Mouse (Mus musculus) stomach, postnatal 0 days (tissue): ENCODE results near the gene Plekhg6. TPM values are rescaled to one million over a fixed set of nuclear protein-coding genes. Genes with fewer than 3 reads are reported as not detected.

Experiments
- ATAC-seq: fragments of 200-750 bp; cut with Nextera tagmentation; 2 replicates; pipeline ENCODE4 v1.8.0; 2017; ENCODE audit not compliant: low FRiP score, low TSS enrichment
- DNase-seq: peaks from one replicate; pipeline ENCODE4 v3.0.0-alpha.2; 2016; ENCODE audit warnings: low spot score
- H3K27ac ChIP-seq: fragments of 300-500 bp; sonication (generic); replicated peaks from 2 replicates; pipeline ENCODE4 v1.5.1; 2014; ENCODE audit warnings: mild to moderate bottlenecking, control low read depth
- H3K27me3 ChIP-seq: fragments of 300-500 bp; sonication (generic); 2 replicates; pipeline ENCODE4 v1.6.1; 2014; ENCODE audit warnings: low read length; ENCODE audit not compliant: control insufficient read depth, insufficient read depth
- H3K36me3 ChIP-seq: fragments of 300-500 bp; sonication (generic); 2 replicates; pipeline ENCODE4 v1.6.1; 2014; ENCODE audit warnings: low read length, mixed read lengths; ENCODE audit not compliant: control insufficient read depth, insufficient read depth
- H3K4me1 ChIP-seq: fragments of 300-500 bp; sonication (generic); replicated peaks from 2 replicates; pipeline ENCODE4 v1.6.1; 2014; ENCODE audit warnings: antibody characterized with exemption; ENCODE audit not compliant: control insufficient read depth, insufficient read depth
- H3K4me2 ChIP-seq: fragments of 300-500 bp; sonication (generic); replicated peaks from 2 replicates; pipeline ENCODE4 v1.6.1; 2014; ENCODE audit warnings: low read depth, mild to moderate bottlenecking, control low read depth, moderate library complexity
- H3K4me3 ChIP-seq: fragments of 300-500 bp; sonication (generic); 2 replicates; pipeline ENCODE4 v1.5.1; 2014; ENCODE audit warnings: low read depth, low read length, control low read depth
- H3K9ac ChIP-seq: fragments of 300-500 bp; sonication (generic); 2 replicates; pipeline ENCODE4 v1.6.1; 2014; ENCODE audit warnings: mild to moderate bottlenecking, low read length, control low read depth, mixed read lengths
- H3K9me3 ChIP-seq: fragments of 300-500 bp; sonication (generic); 2 replicates; pipeline ENCODE4 v1.6.1; 2016; ENCODE audit warnings: low read length; ENCODE audit not compliant: control insufficient read depth
- CTCF ChIP-seq: IDR thresholded peaks from 2 replicates; pipeline ENCODE4 v1.5.1; 2016; ENCODE audit warnings: antibody characterized with exemption, low read depth, mild to moderate bottlenecking, moderate library complexity
- EP300 ChIP-seq: optimal IDR thresholded peaks from 2 replicates; pipeline ENCODE3; 2016; ENCODE audit warnings: antibody characterized with exemption
- WGBS: fragments of 180-500 bp; shearing (Covaris S2); extraction: QIAGEN DNeasy Blood & Tissue Kit; methylation state at CpG from one replicate; pipeline ENCODE4 v1.1.7; 2014; 5-methylcytosine and 5-hydroxymethylcytosine counted together
- polyA plus RNA-seq: library from polyadenylated mRNA; unstranded; fragments of >200 nt; fragmentation: Nextera tagmentation; extraction: Ambion mirVana; gene quantifications from 2 replicates; pipeline ENCODE4 v1.2.1, GENCODE M21; 2015

Gene Plekhg6
- polyA plus RNA-seq, 1 experiment from 2014 or later = 6.3 TPM

DNA sequence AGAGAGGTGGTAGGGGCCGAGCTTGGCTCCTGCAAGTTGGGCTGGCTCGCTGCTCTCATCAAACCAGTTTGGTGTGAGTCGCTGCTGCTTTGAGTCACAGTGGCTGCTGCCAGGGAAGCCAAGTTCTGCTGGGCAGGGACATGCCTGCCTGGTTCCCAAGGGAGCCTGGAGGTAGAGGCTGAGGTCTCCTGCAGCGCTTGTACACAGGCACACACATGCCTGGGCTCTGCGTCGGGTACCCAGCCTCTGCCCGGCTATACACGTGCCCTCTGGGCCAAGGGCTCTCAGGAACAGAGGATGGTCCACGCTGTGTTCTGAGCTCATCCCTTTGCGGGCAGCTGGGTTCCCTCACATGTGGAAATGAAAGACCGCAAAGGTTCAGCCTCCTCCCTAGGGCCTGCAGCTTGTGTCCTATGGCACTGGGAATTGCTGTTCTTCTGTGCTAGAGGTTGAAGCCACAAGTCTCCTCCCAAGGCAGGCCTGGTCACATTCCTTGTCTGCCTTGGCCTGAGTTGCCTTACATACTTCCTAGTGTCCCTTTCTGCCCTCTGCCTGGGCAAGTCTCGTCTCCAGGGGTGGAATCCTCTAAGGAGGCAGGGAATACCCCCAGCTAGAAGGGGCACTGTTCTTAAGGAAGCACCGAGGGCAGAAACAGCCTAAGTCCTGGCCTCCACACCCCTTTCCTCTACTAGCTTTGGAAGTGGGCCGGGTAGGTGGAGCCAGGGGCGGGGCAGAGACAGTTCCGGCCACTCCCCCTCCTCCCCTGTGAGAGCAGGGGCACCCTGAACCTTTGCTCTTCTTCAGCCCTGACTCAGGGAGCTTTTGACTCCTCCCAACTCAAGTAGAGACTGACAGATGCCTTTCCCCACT, 2.8 kb downstream of the Plekhg6 start:
- Histone ChIP-seq H3K4me1 (peaks cover 3% of the 10 kb centered on the region; the same call in 1 of the 2 replicates), H3K4me3 (peak overlapping the region; percentile 2; the same call in 1 of the 2 replicates), H3K9ac (peak overlapping the region; percentile 45), H3K27me3 (no peaks in the 10 kb centered on the region), H3K36me3 (no peaks in the 10 kb centered on the region), H3K9me3 (no peaks in the 10 kb centered on the region), H3K27ac (peak overlapping the region; percentile 86), H3K4me2 (peak overlapping the region; percentile 41)
- TF ChIP-seq EP300 (no peak), CTCF (no peak)
- peak; percentile 72 for ATAC-seq
- WGBS = 30% methylated on average over 16 of the region's 16 CpGs
- peak; percentile 86 for DNase-seq

DNA sequence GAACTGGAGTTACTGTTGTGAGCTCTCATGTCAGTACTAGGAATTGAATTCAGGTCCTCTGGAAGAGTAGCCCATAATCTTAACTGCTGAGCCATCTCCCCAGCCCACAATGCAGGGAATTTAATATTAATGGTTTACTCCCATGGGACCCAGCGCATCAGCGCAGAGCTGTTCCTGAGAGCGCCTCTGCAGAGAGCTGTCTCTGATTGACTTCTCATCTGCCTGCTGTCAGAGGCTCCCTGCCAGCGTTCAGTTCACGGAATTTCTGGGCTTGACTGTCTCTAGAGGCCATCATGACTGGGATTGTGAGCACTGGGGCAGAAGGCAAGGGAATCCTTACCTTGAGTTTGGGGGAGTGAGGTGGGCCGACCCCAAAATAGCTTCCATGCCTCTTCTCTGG, 3.6 kb downstream of the Plekhg6 start:
- no peak overlapping the region for H3K4me3 ChIP-seq
- no peak for TF ChIP-seq EP300
- TF ChIP-seq CTCF = no peak
- peak overlapping the region; percentile 41; the same call in 1 of the 2 replicates for H3K4me2 ChIP-seq
- ATAC-seq = no peak
- H3K9me3 ChIP-seq = no peaks in the 10 kb centered on the region
- no peaks in the 10 kb centered on the region for H3K36me3 ChIP-seq
- no peak for DNase-seq
- H3K27me3 ChIP-seq = no peaks in the 10 kb centered on the region
- peaks cover 3% of the 10 kb centered on the region; the same call in 1 of the 2 replicates for H3K4me1 ChIP-seq
- 54% methylated on average over 6 of the region's 6 CpGs for WGBS
- H3K9ac ChIP-seq = no peak overlapping the region
- H3K27ac ChIP-seq = peak overlapping the region; percentile 86

DNA sequence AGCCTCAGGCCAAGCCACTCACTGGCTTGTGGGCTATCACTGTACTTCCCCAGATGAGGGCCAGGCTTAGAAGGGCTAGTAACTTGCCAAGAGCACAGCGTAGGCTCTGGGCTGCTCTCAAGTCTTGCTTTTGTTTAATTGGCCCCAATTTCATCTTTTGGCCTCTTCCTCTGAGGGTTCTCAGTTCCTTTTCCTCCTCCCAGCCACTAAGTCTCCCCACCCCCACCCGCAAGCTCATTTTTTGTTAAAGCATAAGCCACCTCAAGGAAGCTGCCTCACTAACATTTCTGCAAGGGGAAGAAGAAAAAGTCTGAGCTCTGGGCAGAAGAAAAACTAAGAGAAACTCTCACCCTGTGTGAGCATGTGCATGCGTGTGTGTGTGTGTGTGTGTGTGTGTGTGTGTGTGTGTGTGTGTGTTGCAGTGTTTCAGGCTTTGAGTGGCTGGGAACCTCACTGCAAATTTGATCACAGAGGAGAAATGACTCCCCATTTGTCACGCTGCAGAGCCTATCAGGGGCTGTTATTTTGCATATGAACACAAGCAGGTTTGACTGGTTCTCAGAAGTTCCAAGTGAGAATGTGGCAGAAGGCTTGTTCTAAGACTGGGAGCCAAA, 12.7 kb downstream of the Plekhg6 start:
- WGBS = 29% methylated on average over 4 of the region's 4 CpGs
- H3K27me3 ChIP-seq = no peaks in the 10 kb centered on the region
- no peak for TF ChIP-seq CTCF
- TF ChIP-seq EP300 = no peak

DNA sequence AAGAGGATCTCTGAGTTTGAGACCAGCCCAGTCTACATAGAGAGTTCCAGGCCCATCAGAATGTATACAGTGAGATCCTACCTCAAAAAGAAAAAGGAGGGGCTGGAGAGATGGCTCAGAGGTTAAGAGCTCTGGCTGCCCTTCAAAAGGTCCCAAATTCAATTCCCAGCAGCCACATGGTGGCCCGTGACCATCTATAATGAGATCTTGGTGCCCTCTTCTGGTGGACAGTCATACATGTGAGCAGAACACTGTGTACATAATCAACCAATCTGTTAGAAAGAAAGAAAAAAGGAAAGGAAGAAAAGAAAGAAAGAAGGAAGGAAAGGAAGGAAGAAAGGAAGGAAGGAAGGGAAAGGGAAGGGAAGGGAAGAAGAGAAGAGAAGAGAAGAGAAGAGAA, 14.5 kb downstream of the Plekhg6 start:
- WGBS = 68% methylated on average over 1 of the region's 1 CpGs
- H3K9me3 ChIP-seq = no peaks in the 10 kb centered on the region
- peaks cover 17% of the 10 kb centered on the region for H3K36me3 ChIP-seq

More for the DNA sequence above, 12.7 kb downstream of the Plekhg6 start:
- H3K36me3 ChIP-seq = peaks cover 3% of the 10 kb centered on the region
- H3K9ac ChIP-seq = no peak overlapping the region
- H3K27ac ChIP-seq = peak overlapping the region; percentile 70
- ATAC-seq = peak; percentile 67
- no peaks in the 10 kb centered on the region for H3K9me3 ChIP-seq
- H3K4me3 ChIP-seq = no peak overlapping the region
- peaks cover 2% of the 10 kb centered on the region; the same call in 1 of the 2 replicates for H3K4me1 ChIP-seq
- no peak overlapping the region for H3K4me2 ChIP-seq
- DNase-seq = peak; percentile 72

DNA sequence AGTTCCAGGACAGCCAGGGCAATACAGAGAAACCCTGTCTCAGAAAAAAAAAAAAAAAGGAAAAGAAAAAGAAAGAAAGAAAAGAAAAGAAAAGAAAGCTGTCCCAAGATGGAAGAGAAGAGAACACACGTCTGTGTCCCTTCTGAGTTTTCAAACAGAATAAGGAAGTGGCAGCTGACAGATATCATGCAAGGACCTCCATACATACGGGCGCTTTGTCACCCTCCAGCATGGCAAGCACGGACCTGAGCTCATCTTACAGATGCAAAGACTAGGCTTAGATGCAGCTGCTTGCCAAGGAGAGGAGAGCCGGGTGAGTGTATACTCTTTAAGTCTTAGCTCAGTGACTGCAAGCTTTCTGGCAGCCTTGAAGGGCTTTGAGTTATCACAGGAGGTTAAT, 15.1 kb downstream of the Plekhg6 start:
- Histone ChIP-seq H3K9me3 (no peaks in the 10 kb centered on the region), H3K4me1 (peaks cover 2% of the 10 kb centered on the region; the same call in 1 of the 2 replicates), H3K36me3 (peaks cover 19% of the 10 kb centered on the region), H3K27me3 (no peaks in the 10 kb centered on the region), H3K27ac (no peak overlapping the region), H3K4me3 (no peak overlapping the region), H3K9ac (no peak overlapping the region), H3K4me2 (no peak overlapping the region)
- DNase-seq (no peak), ATAC-seq (no peak)
- TF ChIP-seq EP300 (no peak), CTCF (no peak)
- 44% methylated on average over 5 of the region's 5 CpGs for WGBS

More for the DNA sequence above, 14.5 kb downstream of the Plekhg6 start:
- peaks cover 2% of the 10 kb centered on the region; the same call in 1 of the 2 replicates for H3K4me1 ChIP-seq
- TF ChIP-seq CTCF = peak; percentile 59
- no peak for TF ChIP-seq EP300
- ATAC-seq (no peak), DNase-seq (no peak)
- no peak overlapping the region for H3K4me3 ChIP-seq
- no peak overlapping the region for H3K27ac ChIP-seq
- H3K9ac ChIP-seq = no peak overlapping the region
- H3K4me2 ChIP-seq = no peak overlapping the region
- no peaks in the 10 kb centered on the region for H3K27me3 ChIP-seq

DNA sequence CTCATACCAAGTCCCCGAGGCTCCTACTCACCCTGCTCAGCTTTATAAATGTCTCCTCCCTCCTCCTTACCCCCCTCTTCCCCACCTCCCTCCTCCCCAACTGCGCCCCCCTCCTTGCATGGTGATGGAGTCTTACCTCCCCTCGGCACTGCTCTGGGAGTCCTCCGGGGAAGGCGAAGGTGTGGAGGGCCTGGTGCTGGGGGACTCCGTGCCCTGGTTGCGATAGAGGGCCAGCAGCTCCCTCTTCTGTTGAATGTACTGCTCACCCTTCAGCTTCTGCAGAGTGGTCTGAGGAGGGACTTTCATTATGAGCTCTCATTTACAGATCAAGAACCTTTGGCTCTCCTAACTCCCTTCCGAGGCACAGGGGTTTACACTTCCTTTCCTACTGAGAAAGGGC, 16.1 kb downstream of the Plekhg6 start:
- H3K9me3 ChIP-seq = no peaks in the 10 kb centered on the region
- H3K36me3 ChIP-seq = peaks cover 22% of the 10 kb centered on the region
- ATAC-seq (no peak), DNase-seq (no peak)
- H3K4me2 ChIP-seq = no peak overlapping the region
- H3K27me3 ChIP-seq = no peaks in the 10 kb centered on the region
- no peak overlapping the region for H3K9ac ChIP-seq
- peaks cover 2% of the 10 kb centered on the region; the same call in 1 of the 2 replicates for H3K4me1 ChIP-seq
- WGBS = 12% methylated on average over 8 of the region's 8 CpGs
- peak overlapping the region; percentile 45 for H3K27ac ChIP-seq
- peak; percentile 68 for TF ChIP-seq CTCF
- no peak for TF ChIP-seq EP300
- H3K4me3 ChIP-seq = no peak overlapping the region
